Comparison of ENCODE assay signal across 12 mouse cellular contexts in genomic region chr2:72107525-72108180, GRCm38 (mm10).
A peak's percentile ranks its signal among the peaks of the same experiment; 100 is the strongest.
DNase-seq lines count a peak whose midpoint lies in the region; ATAC-seq and TF ChIP-seq lines count a peak whose summit lies in the region.
"Had no signal": no experiment of that assay in that cellular context is flagged by ENCODE, and none has a peak within 500 bp of the region (broad histone marks: within the 10 kb centered on the region; RNA-seq: fewer than 3 reads in every experiment).

No protein-coding gene starts in this region.

- no peak overlapping the region for H3K4me3 ChIP-seq in heart, embryonic 13.5 days
- H3K4me3 ChIP-seq in neural tube, embryonic 14.5 days (ENCODE audit: low read depth, low read length): no peak overlapping the region
- H3K4me3 ChIP-seq: liver, embryonic 15.5 days had no signal

- H3K27me3 ChIP-seq in heart, embryonic 13.5 days (replicated peaks): no peaks in the 10 kb centered on the region
- no peaks in the 10 kb centered on the region for H3K27me3 ChIP-seq in neural tube, embryonic 14.5 days (ENCODE audit: control insufficient read depth, insufficient read depth, low read length)
- H3K27me3 ChIP-seq: liver, embryonic 15.5 days had no signal

- no peaks in the 10 kb centered on the region for H3K36me3 ChIP-seq in heart, embryonic 13.5 days
- H3K36me3 ChIP-seq in neural tube, embryonic 14.5 days (ENCODE audit: control insufficient read depth, insufficient read depth, low read length): no peaks in the 10 kb centered on the region
- H3K36me3 ChIP-seq: liver, embryonic 15.5 days had no signal

- TF ChIP-seq CTCF in brain, embryonic 14.5 days (IDR thresholded peaks at IDR 0.05; ENCODE audit: borderline replicate concordance, extremely low read depth, insufficient read depth, insufficient read length): no peak

- H3K9ac ChIP-seq in heart, embryonic 13.5 days: no peak overlapping the region
- H3K9ac ChIP-seq in neural tube, embryonic 14.5 days (replicated peaks; ENCODE audit: low read depth, low read length): no peak overlapping the region
- H3K9ac ChIP-seq: liver, embryonic 15.5 days had no signal

- no peak for ATAC-seq in heart, embryonic 13.5 days (ENCODE audit: extremely low read depth, insufficient number of reproducible peaks, low FRiP score, low TSS enrichment)
- ATAC-seq in neural tube, embryonic 14.5 days (ENCODE audit: low read depth): peak; percentile 79; the same call in 1 of the 2 replicates
- ATAC-seq in erythroid progenitor cell, adult 5-6 weeks (replicated peaks; ENCODE audit: low FRiP score, poor library complexity, severe bottlenecking): no peak
- ATAC-seq: inflammation-experienced regulatory T-cells, adult 6 months had no signal

- no peak for TF ChIP-seq POLR2A in brain, embryonic 14.5 days (IDR thresholded peaks at IDR 0.05; ENCODE audit: borderline replicate concordance, extremely low read depth, insufficient read depth, insufficient read length, poor library complexity, severe bottlenecking)

- peak overlapping the region; percentile 25 for H3K4me2 ChIP-seq in heart, embryonic 13.5 days
- no peak overlapping the region for H3K4me2 ChIP-seq in neural tube, embryonic 14.5 days (ENCODE audit: low read depth, low read length)
- H3K4me2 ChIP-seq: liver, embryonic 15.5 days had no signal

- 38% methylated on average over 12 of the region's 12 CpGs for WGBS in heart, embryonic 13.5 days
- 30% methylated on average over 12 of the region's 12 CpGs for WGBS in neural tube, embryonic 14.5 days

- H3K4me1 ChIP-seq in heart, embryonic 13.5 days: peaks cover 24% of the 10 kb centered on the region
- 0 out of 2 replicates have a peak, but pooled peaks cover 8% of the 10 kb centered on the region for H3K4me1 ChIP-seq in neural tube, embryonic 14.5 days (ENCODE audit: control insufficient read depth, insufficient read depth, low read length)
- H3K4me1 ChIP-seq: liver, embryonic 15.5 days had no signal

- H3K9me3 ChIP-seq in heart, embryonic 13.5 days: no peaks in the 10 kb centered on the region
- no peaks in the 10 kb centered on the region for H3K9me3 ChIP-seq in neural tube, embryonic 14.5 days (ENCODE audit: control insufficient read depth, low read length)
- H3K9me3 ChIP-seq: liver, embryonic 15.5 days had no signal

- peak overlapping the region; percentile 58 for H3K27ac ChIP-seq in heart, embryonic 13.5 days (replicated peaks)
- H3K27ac ChIP-seq in neural tube, embryonic 14.5 days (ENCODE audit: low read depth, low read length): peak overlapping the region; percentile 2; the same call in 1 of the 2 replicates
- H3K27ac ChIP-seq: liver, embryonic 15.5 days had no signal

- DNase-seq in heart, adult 8-10 months (ENCODE audit: low spot score): no peak
- DNase-seq in lung, postnatal 25 days (ENCODE audit: low spot score): peak; percentile 35
- no peak for DNase-seq in lung, postnatal 10 days
- peak; percentile 63 for DNase-seq in brain, embryonic 14.5 days (ENCODE audit: low read depth)
- no peak for DNase-seq in thymus, adult 18-20 months
- DNase-seq: gastrocnemius, postnatal 25 days; kidney, postnatal 36 days had no signal

Comparison
In these comparisons a context has a peak if more than half of its experiments do, and no peak if none do; other contexts are left out.
1. DNase-seq: peak in lung, postnatal 25 days (single experiment) and brain, embryonic 14.5 days (single experiment); none in heart, adult 8-10 months (single experiment), lung, postnatal 10 days (single experiment) and thymus, adult 18-20 months (0 of 2).